Mouse (Mus musculus): Measurements from ENCODE around the gene Fam20b. TPM values are rescaled to one million over a fixed set of nuclear protein-coding genes. Genes with fewer than 3 reads are reported as not detected.

Gene Fam20b
- polyA plus RNA-seq, 1 experiment from 2014 or later: 20.2 TPM

DNA sequence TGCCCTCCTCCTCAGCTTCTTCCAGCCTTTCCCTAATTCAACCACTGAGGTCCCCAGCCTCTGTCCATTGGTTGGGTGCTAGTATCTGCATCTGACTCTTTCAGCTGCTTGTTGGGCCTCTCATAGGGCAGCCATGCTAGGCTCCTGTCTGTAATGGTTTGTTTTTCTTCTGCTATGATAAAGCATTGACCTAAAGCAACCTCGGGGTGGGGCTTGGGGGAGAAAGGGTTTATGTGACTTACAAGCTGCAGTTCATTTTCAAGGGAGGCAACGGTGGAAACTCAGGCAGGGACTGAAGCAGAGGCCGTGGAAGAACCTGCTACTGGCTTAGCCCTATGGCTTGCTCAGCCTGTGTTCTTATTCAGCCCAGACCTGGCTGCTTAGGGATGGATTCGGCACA is 31.4 kb upstream of the Fam20b start:
- Histone ChIP-seq H3K9me3 (no peaks in the 10 kb centered on the region), H3K27me3 (replicated peaks) (no peaks in the 10 kb centered on the region; the same call in 1 of the 2 replicates), H3K36me3 (no peaks in the 10 kb centered on the region), H3K27ac (replicated peaks) (no peak overlapping the region), H3K4me2 (no peak overlapping the region), H3K9ac (no peak overlapping the region), H3K4me3 (no peak overlapping the region), H3K4me1 (peaks cover 37% of the 10 kb centered on the region)
- WGBS: 36% methylated on average over 4 of the region's 4 CpGs
- ATAC-seq (ENCODE audit: extremely low read depth, insufficient number of reproducible peaks, low FRiP score, low TSS enrichment): no peak

DNA sequence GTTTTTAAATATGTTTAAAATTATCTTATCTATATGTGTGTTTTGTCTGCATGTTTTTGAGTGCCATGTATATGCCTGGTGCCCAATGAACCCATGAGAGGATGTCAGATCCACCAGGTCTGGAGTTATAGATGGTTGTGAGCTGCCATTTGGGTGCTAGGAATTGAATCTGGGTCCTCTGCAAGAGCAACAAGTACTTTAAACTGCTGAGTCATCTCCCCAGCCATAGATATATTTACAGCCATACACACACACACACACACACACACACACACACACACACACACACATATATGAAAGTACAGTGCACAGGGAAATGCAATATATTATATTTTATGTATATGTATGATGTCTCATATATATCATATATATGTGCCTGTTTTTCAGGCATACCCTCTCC is 30.2 kb upstream of the Fam20b start:
- Histone ChIP-seq H3K9me3 (no peaks in the 10 kb centered on the region), H3K4me2 (no peak overlapping the region), H3K4me3 (no peak overlapping the region), H3K27ac (replicated peaks) (no peak overlapping the region), H3K27me3 (replicated peaks) (no peaks in the 10 kb centered on the region; the same call in 1 of the 2 replicates), H3K36me3 (no peaks in the 10 kb centered on the region), H3K9ac (no peak overlapping the region), H3K4me1 (peaks cover 37% of the 10 kb centered on the region)
- no peak for ATAC-seq (ENCODE audit: extremely low read depth, insufficient number of reproducible peaks, low FRiP score, low TSS enrichment)

DNA sequence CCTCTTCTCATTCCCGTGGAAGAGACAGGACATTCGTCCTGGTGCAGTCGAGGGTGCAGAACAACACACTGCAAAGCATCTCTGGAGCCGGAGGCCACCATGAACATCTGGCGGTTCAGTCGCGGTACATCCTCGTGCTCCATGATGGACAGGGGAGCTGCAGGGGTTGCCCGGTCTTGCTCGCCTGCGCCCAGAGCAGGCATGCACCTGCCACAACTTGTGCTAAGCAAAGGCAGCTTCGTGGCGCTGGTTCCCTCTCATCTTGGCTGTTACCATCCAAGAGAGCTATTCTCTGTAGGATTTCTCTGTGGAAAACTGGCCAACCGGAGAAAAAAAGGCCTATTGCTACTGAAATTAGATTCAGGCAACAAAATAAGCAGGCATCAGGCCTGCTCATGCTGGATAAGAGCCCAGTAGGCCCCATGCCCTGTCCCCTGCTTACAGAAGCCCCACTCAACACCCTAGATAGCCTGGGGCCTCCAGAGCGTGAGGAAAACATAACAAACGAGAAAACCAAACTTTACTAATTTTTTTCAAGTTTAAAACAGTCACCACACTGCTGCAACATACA is 29.6 kb upstream of the Fam20b start:
- no peak for ATAC-seq (ENCODE audit: extremely low read depth, insufficient number of reproducible peaks, low FRiP score, low TSS enrichment)
- no peaks in the 10 kb centered on the region for H3K9me3 ChIP-seq
- H3K36me3 ChIP-seq: no peaks in the 10 kb centered on the region
- no peak overlapping the region for H3K4me3 ChIP-seq
- no peaks in the 10 kb centered on the region; the same call in 1 of the 2 replicates for H3K27me3 ChIP-seq (replicated peaks)
- 73% methylated on average over 16 of the region's 16 CpGs for WGBS
- no peak overlapping the region for H3K27ac ChIP-seq (replicated peaks)
- H3K4me2 ChIP-seq: no peak overlapping the region
- H3K4me1 ChIP-seq: peaks cover 37% of the 10 kb centered on the region
- H3K9ac ChIP-seq: no peak overlapping the region

DNA sequence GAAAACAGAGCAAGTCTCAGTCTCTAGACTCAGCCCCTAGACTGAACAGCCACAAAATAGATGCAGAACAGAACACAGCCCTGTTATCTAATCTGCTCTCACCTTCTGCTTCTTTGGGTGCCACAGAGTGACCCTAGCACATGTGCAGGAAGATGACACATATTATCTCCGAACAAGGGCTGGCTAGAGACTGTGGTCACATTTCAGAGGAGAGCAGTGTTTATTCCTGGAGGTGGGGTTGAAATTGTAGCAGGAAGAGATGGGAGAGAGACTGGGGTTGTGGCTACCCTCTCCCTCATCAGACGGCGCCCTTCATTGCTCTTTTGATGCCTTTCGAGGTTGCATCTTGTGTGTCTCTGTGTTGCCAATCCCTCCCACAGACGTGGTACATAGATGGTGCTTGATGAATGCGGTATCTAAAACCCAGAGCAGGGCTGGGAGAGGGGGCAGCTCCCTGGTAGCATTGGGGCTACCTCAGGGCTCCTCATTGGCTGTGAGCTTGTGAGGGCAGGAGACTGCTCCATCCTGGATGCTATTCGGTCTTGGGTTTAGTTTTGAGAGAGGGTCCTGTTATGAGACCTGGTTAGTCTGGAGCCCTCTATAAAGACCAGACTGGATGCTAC is 26.4 kb upstream of the Fam20b start:
- 47% methylated on average over 7 of the region's 7 CpGs for WGBS
- peak overlapping the region; percentile 71 for H3K27ac ChIP-seq (replicated peaks)
- peak overlapping the region; percentile 10 for H3K4me2 ChIP-seq
- H3K36me3 ChIP-seq: no peaks in the 10 kb centered on the region
- ATAC-seq (ENCODE audit: extremely low read depth, insufficient number of reproducible peaks, low FRiP score, low TSS enrichment): peak; percentile 69
- no peaks in the 10 kb centered on the region for H3K27me3 ChIP-seq (replicated peaks)
- peaks cover 27% of the 10 kb centered on the region for H3K4me1 ChIP-seq
- H3K4me3 ChIP-seq: no peak overlapping the region
- H3K9me3 ChIP-seq: no peaks in the 10 kb centered on the region
- H3K9ac ChIP-seq: peak overlapping the region; percentile 20; the same call in 1 of the 2 replicates

DNA sequence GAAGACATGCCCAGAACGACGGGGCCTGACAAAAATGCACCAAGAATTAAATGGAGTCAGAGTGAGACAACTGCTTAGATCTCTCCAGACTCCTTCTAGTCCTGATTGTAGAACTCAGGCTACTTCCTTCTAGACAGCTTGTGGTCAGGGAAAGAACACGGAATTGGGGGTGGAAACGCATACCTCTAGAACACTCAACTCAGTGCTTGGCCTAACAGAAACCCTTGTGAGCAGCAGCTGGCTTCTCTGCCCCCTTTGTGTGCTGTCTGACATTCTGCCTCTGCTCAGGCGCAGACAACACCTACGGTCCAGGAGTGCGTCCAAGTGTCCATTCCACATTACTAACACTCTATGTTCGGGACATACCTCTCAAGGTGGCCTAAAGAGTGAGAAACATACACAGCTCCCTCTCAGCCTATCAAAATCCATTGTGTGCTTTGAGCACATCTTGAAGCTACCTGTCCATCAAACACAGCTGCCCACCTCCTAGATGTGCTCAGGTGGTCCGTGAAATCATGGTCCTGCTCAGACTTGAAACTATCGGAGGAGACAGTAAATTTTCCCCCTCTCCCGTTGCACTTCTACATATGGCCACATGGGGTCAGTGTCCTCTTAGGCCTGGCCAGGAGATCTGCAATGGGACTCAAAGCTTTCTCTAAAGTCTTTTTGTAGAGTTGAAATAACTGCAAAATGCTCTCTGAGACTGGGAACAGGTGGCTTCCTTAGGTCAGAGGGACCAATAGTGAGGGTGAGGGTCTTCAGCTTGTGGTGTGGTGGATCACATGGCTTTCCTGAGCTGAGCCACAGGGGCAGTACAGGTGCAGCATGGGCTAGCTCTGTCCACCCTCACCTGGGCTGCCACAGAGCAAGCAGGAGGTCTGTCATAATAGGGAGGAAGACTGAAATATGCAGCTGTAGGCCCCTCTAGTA is 22.9 kb upstream of the Fam20b start:
- Histone ChIP-seq H3K9me3 (no peaks in the 10 kb centered on the region), H3K27me3 (replicated peaks) (no peaks in the 10 kb centered on the region), H3K9ac (0 out of 2 replicates have a peak overlapping the region, but pooled peaks have one; percentile 6), H3K4me2 (no peak overlapping the region), H3K36me3 (no peaks in the 10 kb centered on the region), H3K27ac (replicated peaks) (no peak overlapping the region), H3K4me1 (peaks cover 18% of the 10 kb centered on the region), H3K4me3 (no peak overlapping the region)
- no peak for ATAC-seq (ENCODE audit: extremely low read depth, insufficient number of reproducible peaks, low FRiP score, low TSS enrichment)
- 54% methylated on average over 11 of the region's 11 CpGs for WGBS

DNA sequence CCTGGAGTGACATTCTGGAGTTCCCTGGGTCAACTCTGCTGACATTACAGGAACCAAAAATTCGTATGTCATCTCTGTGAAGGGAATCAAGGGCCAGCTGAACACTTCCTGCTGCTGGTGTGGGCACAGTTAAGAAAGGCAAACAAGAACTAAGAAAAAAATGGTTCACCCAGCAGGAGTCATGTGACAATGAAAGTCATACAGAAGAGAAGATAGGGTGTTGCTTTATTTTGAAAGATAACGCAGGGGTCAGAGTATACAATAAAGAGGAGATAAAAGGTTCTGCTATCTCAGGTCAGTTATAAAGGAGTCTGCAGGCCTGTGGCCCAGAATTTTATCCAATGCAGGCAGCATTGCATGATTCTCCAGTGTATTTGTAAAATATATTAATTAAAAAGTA is 16.9 kb upstream of the Fam20b start:
- Histone ChIP-seq H3K4me3 (no peak overlapping the region), H3K27me3 (replicated peaks) (no peaks in the 10 kb centered on the region), H3K9ac (no peak overlapping the region), H3K9me3 (no peaks in the 10 kb centered on the region), H3K27ac (replicated peaks) (no peak overlapping the region), H3K4me1 (peaks cover 21% of the 10 kb centered on the region), H3K36me3 (no peaks in the 10 kb centered on the region), H3K4me2 (no peak overlapping the region)
- 61% methylated on average over 2 of the region's 2 CpGs for WGBS
- ATAC-seq (ENCODE audit: extremely low read depth, insufficient number of reproducible peaks, low FRiP score, low TSS enrichment): no peak

DNA sequence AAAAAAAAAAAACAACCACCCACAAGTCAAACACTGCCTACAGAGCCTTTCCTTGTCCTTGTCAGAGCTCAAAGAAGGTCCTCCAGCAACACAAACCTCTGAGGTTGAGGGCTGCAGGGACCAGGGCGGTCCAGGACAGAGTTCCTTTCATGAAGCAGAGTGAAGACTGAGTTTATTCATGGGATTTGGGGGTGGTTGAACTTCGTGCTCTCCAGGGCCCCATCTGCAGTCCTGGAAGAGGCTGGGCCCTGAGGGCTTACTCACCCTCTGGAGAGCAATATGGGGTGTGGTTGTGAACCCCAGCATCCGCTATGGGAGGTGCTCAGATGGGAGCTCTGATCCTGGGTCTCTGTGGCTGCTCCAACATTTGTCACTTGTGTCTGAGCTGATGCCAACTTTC is 15.1 kb upstream of the Fam20b start:
- Histone ChIP-seq H3K27ac (replicated peaks) (peak overlapping the region; percentile 53; the same call in 1 of the 2 replicates), H3K4me2 (no peak overlapping the region), H3K36me3 (no peaks in the 10 kb centered on the region), H3K4me3 (no peak overlapping the region), H3K27me3 (replicated peaks) (no peaks in the 10 kb centered on the region), H3K9me3 (no peaks in the 10 kb centered on the region), H3K9ac (no peak overlapping the region), H3K4me1 (peaks cover 21% of the 10 kb centered on the region)
- no peak for ATAC-seq (ENCODE audit: extremely low read depth, insufficient number of reproducible peaks, low FRiP score, low TSS enrichment)
- 67% methylated on average over 3 of the region's 3 CpGs for WGBS

DNA sequence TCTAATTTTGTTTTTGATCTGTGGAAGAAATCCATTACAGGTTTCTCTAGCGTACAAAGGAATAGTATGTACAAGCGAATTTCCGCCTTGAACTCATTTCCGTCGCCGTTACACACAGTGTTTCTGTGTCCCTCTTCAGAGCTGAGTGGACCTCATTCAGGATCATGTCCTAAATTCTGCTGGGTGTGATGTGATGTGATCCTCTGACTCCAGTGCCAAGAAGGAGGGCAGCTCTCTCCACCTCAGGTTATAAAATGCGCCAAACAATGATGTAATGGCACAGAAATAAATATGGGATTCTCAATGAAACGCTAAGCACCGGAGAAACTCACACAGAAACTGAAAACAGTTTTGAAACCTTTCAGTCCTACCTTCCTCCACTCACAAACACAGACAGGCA is 14.7 kb upstream of the Fam20b start:
- no peak overlapping the region for H3K4me3 ChIP-seq
- no peaks in the 10 kb centered on the region for H3K27me3 ChIP-seq (replicated peaks)
- H3K9ac ChIP-seq: no peak overlapping the region
- 0 out of 2 replicates have a peak overlapping the region, but pooled peaks have one; percentile 53 for H3K27ac ChIP-seq (replicated peaks)
- 75% methylated on average over 9 of the region's 9 CpGs for WGBS
- H3K36me3 ChIP-seq: no peaks in the 10 kb centered on the region
- no peak for ATAC-seq (ENCODE audit: extremely low read depth, insufficient number of reproducible peaks, low FRiP score, low TSS enrichment)
- no peak overlapping the region for H3K4me2 ChIP-seq
- peaks cover 21% of the 10 kb centered on the region for H3K4me1 ChIP-seq
- no peaks in the 10 kb centered on the region for H3K9me3 ChIP-seq

DNA sequence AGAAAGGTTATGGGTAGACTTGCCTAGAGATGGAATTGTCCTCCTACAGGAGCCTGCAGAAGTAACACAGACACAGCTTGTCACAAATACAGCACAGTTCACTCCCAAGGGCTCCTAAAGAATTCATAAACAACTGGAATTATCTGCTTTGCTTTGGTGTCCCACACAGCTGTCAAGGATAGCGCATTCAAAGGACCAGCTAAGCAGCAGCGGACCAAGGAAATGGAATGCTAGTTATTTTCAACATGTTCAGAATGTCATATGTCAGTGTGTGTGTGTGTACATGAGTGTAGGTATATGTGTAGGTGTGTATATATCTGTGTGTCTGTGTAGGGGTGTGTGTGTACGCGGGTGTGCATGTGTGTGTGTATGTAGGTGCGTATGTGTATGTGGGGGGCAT is 14.1 kb upstream of the Fam20b start:
- no peaks in the 10 kb centered on the region for H3K9me3 ChIP-seq
- H3K27me3 ChIP-seq (replicated peaks): no peaks in the 10 kb centered on the region
- peak overlapping the region; percentile 36; the same call in 1 of the 2 replicates for H3K27ac ChIP-seq (replicated peaks)
- ATAC-seq (ENCODE audit: extremely low read depth, insufficient number of reproducible peaks, low FRiP score, low TSS enrichment): no peak
- 81% methylated on average over 5 of the region's 5 CpGs for WGBS
- no peak overlapping the region for H3K4me3 ChIP-seq
- H3K36me3 ChIP-seq: no peaks in the 10 kb centered on the region
- peaks cover 21% of the 10 kb centered on the region for H3K4me1 ChIP-seq
- H3K9ac ChIP-seq: no peak overlapping the region
- H3K4me2 ChIP-seq: no peak overlapping the region

DNA sequence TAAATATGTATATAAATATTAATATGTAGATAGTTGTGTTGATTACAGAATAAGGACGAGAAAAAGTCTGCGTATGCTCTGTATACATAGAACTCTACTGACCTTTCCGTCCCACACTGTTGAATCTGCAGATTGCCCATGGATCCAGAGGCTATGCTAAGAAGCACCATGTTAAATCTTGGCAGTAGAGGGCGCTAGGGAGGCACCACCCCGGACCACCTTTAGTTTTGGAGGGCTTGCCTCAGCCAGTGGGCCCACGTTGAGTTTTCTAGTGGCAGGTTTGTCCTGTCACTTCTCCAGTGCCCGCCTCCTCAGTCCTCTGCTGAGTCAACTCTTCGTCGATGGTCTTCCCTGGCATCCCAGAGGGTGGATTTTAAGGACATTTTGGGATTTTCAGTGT is 11.9 kb upstream of the Fam20b start:
- no peaks in the 10 kb centered on the region for H3K9me3 ChIP-seq
- ATAC-seq (ENCODE audit: extremely low read depth, insufficient number of reproducible peaks, low FRiP score, low TSS enrichment): no peak
- 52% methylated on average over 9 of the region's 9 CpGs for whole genome bisulfite sequencing

DNA sequence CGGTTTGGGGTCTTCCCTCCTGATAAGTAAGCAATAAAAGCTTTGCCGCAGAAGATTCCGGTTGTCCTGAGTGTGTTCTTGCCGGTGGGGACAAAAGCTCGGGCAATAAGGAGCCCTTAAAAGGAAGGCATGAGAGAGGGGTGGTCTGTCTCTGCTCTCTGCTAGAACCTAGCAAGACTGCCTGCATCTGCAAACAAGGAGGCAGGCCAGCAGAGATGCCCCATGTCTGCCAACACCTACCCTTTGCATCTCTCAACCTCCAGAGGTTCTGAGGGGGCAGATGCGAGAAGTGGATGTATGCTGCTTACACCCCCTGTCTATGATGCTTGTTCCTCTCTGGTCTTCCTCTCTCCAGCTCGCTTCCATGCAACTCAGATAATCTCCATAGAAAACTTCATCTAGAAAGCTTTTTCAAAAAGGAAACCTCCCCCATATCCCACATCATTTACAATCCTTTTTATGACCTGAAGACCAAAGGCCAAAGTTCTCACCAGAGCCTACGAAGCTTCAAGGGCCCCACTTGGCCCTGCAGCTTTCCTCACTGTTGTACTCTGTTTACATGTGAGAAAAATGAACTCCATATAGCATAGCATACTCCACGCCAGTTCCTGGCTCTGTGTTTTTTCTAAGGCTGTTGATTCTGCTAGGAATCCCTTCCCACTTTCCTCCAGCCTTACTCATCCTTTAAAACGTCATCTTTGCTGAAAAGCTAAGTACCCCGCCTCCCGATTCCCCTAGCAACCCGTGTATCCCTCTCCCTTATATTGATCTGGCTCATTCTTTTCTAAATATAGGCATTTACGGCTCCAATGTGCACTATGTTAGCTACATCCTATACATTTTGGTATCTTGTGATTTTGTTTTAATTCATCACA is 8.6 kb upstream of the Fam20b start:
- Histone ChIP-seq H3K9me3 (no peaks in the 10 kb centered on the region), H3K4me1 (peaks cover 6% of the 10 kb centered on the region), H3K4me2 (no peak overlapping the region), H3K9ac (no peak overlapping the region), H3K27ac (replicated peaks) (no peak overlapping the region), H3K4me3 (no peak overlapping the region), H3K27me3 (replicated peaks) (no peaks in the 10 kb centered on the region; the same call in 1 of the 2 replicates), H3K36me3 (no peaks in the 10 kb centered on the region)
- ATAC-seq (ENCODE audit: extremely low read depth, insufficient number of reproducible peaks, low FRiP score, low TSS enrichment): no peak
- 69% methylated on average over 14 of the region's 14 CpGs for WGBS

More for the DNA sequence above, 11.9 kb upstream of the Fam20b start:
- Histone ChIP-seq H3K27me3 (replicated peaks) (no peaks in the 10 kb centered on the region), H3K4me3 (no peak overlapping the region), H3K36me3 (no peaks in the 10 kb centered on the region), H3K4me2 (no peak overlapping the region), H3K4me1 (peaks cover 21% of the 10 kb centered on the region), H3K27ac (replicated peaks) (no peak overlapping the region), H3K9ac (no peak overlapping the region)

Measured in heart, embryonic 13.5 days (tissue).